8 mouse cellular contexts compared by ENCODE assay signal in genomic region chr15:99055511-99055961, GRCm38 (mm10). TPM values are rescaled to one million over a fixed set of nuclear protein-coding genes. Genes with fewer than 3 reads are reported as not detected.
DNase-seq lines count a peak whose midpoint lies in the region; ATAC-seq and TF ChIP-seq lines count a peak whose summit lies in the region.
"Had no signal": no experiment of that assay in that cellular context is flagged by ENCODE, and none has a peak within 500 bp of the region (broad histone marks: within the 10 kb centered on the region; RNA-seq: fewer than 3 reads in every experiment).

No protein-coding gene starts in this region.

- peaks cover 38% of the 10 kb centered on the region for H3K27me3 ChIP-seq in forebrain, postnatal 0 days (ENCODE audit: insufficient read depth, low read length)

- no peak overlapping the region for H3K27ac ChIP-seq in brown adipose tissue, adult 24 weeks (replicated peaks; ENCODE audit: low read depth, low read length)
- no peak overlapping the region for H3K27ac ChIP-seq in forebrain, postnatal 0 days (ENCODE audit: low read depth, low read length)

- intact Hi-C loops in left cerebral cortex, postnatal 25 days (cut with DNase I), result loop anchor here (5.0 to 10.0 kb wide), 2 partner anchors 142 to 209 kb away; no protein-coding TSS in a partner anchor

- H3K36me3 ChIP-seq in forebrain, postnatal 0 days (ENCODE audit: insufficient read depth), result no peaks in the 10 kb centered on the region

- TF ChIP-seq CTCF in forebrain, postnatal 0 days (IDR thresholded peaks at IDR 0.05; ENCODE audit: low read depth), result peak; percentile 21; the same call in 1 of the 2 replicates

- peak; percentile 55 for ATAC-seq in forebrain, postnatal 0 days
- no peak for ATAC-seq in inflammation-experienced regulatory T-cells, adult 6 months

- H3K9ac ChIP-seq in forebrain, postnatal 0 days, result peak overlapping the region; percentile 33

- H3K4me1 ChIP-seq in brown adipose tissue, adult 24 weeks (ENCODE audit: control insufficient read depth, insufficient read depth, insufficient read length, low read length), result no peaks in the 10 kb centered on the region
- H3K4me1 ChIP-seq in forebrain, postnatal 0 days (ENCODE audit: insufficient read depth), result 0 out of 2 replicates have a peak, but pooled peaks cover 4% of the 10 kb centered on the region

- H3K4me2 ChIP-seq in forebrain, postnatal 0 days (ENCODE audit: low read depth), result peak overlapping the region; percentile 69

- under 1% methylated on average over 32 of the region's 37 CpGs for WGBS in forebrain, postnatal 0 days

- peak; percentile 32 to 36 for DNase-seq in left cerebral cortex, postnatal 25 days (ENCODE audit: low spot score in 2 of 2)
- no peak for DNase-seq in left cerebral cortex, adult 9 months (ENCODE audit: low spot score in 2 of 2)
- peak; percentile 70 for DNase-seq in forebrain, postnatal 0 days
- DNase-seq in kidney, postnatal 14 days, result peak; percentile 43
- DNase-seq in naive thymus-derived CD4-positive, alpha-beta T cell, adult 2 months (ENCODE audit: low read depth), result peak; percentile 40

- no peaks in the 10 kb centered on the region for H3K9me3 ChIP-seq in forebrain, postnatal 0 days (ENCODE audit: low read length)

- peak overlapping the region; percentile 42 for H3K4me3 ChIP-seq in brown adipose tissue, adult 24 weeks (ENCODE audit: insufficient read depth, low read depth, low read length)
- peak overlapping the region; percentile 38 for H3K4me3 ChIP-seq in forebrain, postnatal 0 days (ENCODE audit: low read depth, low read length)

RNA-seq across cellular contexts. Expression of gene Prph, which starts 0.6 kb away (rescaled TPM):
- total RNA-seq in left cerebral cortex, postnatal 25 days (2021), result 1 to 10 TPM; 1.4 to 1.6 TPM
- not detected in 2 replicates for polyA plus RNA-seq in brown adipose tissue, adult 24 weeks (2012; ENCODE audit: insufficient read depth, insufficient read length, missing spikeins)
- total RNA-seq in forebrain, postnatal 0 days (2014; rRNA removed), result 1.7 and 2.3 TPM in 2 replicates
- polyA plus RNA-seq in forebrain, postnatal 0 days (2015; fragmentation: Nextera tagmentation; extraction: Ambion mirVana), result 2.3 and 2.4 TPM in 2 replicates
- polyA plus RNA-seq in inflammation-experienced regulatory T-cells, adult 6 months (2017; shearing (Covaris generic)), result not detected

RNA-seq across cellular contexts. Expression of gene Troap, which starts 18.8 kb away (rescaled TPM):
- under 1 TPM; 0.69 TPM for total RNA-seq in left cerebral cortex, postnatal 25 days (2021)
- not detected in 2 replicates for polyA plus RNA-seq in brown adipose tissue, adult 24 weeks (2012; ENCODE audit: insufficient read depth, insufficient read length, missing spikeins)
- total RNA-seq in forebrain, postnatal 0 days (2014; rRNA removed), result 1.5 and 3.9 TPM in 2 replicates
- 2.7 and 3.1 TPM in 2 replicates for polyA plus RNA-seq in forebrain, postnatal 0 days (2015; fragmentation: Nextera tagmentation; extraction: Ambion mirVana)
- polyA plus RNA-seq in inflammation-experienced regulatory T-cells, adult 6 months (2017; shearing (Covaris generic)), result 1 to 10 TPM in 2 of 3 experiments, under 1 TPM in 1; 0.92 to 9.3 (median 1.1) TPM

RNA-seq across cellular contexts. Expression of gene Tuba1c, which starts 25.8 kb away (rescaled TPM):
- 10 to 100 TPM; 71.0 to 80.5 TPM for total RNA-seq in left cerebral cortex, postnatal 25 days (2021)
- polyA plus RNA-seq in brown adipose tissue, adult 24 weeks (2012; ENCODE audit: insufficient read depth, insufficient read length, missing spikeins), result 10.3 and 28.1 TPM in 2 replicates
- total RNA-seq in forebrain, postnatal 0 days (2014; rRNA removed), result 22.1 and 24.9 TPM in 2 replicates
- polyA plus RNA-seq in forebrain, postnatal 0 days (2015; fragmentation: Nextera tagmentation; extraction: Ambion mirVana), result 16.4 and 18.8 TPM in 2 replicates
- 100 to 1,000 TPM in 1 of 3 experiments, 10 to 100 TPM in 2; 70.4 to 203 (median 83.7) TPM for polyA plus RNA-seq in inflammation-experienced regulatory T-cells, adult 6 months (2017; shearing (Covaris generic))

RNA-seq across cellular contexts. Expression of gene C1ql4, which starts 32.1 kb away (rescaled TPM):
- not detected for total RNA-seq in left cerebral cortex, postnatal 25 days (2021)
- polyA plus RNA-seq in brown adipose tissue, adult 24 weeks (2012; ENCODE audit: insufficient read depth, insufficient read length, missing spikeins), result not detected in 2 replicates
- total RNA-seq in forebrain, postnatal 0 days (2014; rRNA removed), result 0.23 and 0.48 TPM in 2 replicates
- polyA plus RNA-seq in forebrain, postnatal 0 days (2015; fragmentation: Nextera tagmentation; extraction: Ambion mirVana), result 0.40 TPM in 1 of 2 replicates, not detected in the other
- not detected for polyA plus RNA-seq in inflammation-experienced regulatory T-cells, adult 6 months (2017; shearing (Covaris generic))
- polyA plus RNA-seq: cortical plate, adult 2 months had no signal

RNA-seq across cellular contexts. Expression of gene Dnajc22, which starts 37.4 kb away (rescaled TPM):
- total RNA-seq in left cerebral cortex, postnatal 25 days (2021), result under 1 TPM in 1 of 2 experiments, not detected in 1; 0.30 TPM
- 6.8 and 9.6 TPM in 2 replicates for polyA plus RNA-seq in brown adipose tissue, adult 24 weeks (2012; ENCODE audit: insufficient read depth, insufficient read length, missing spikeins)
- total RNA-seq in forebrain, postnatal 0 days (2014; rRNA removed), result 0.38 and 0.71 TPM in 2 replicates
- 0.15 and 0.51 TPM in 2 replicates for polyA plus RNA-seq in forebrain, postnatal 0 days (2015; fragmentation: Nextera tagmentation; extraction: Ambion mirVana)
- polyA plus RNA-seq in inflammation-experienced regulatory T-cells, adult 6 months (2017; shearing (Covaris generic)), result not detected

Comparison
In these comparisons a context has a peak if more than half of its experiments do, and no peak if none do; other contexts are left out.
1. DNase-seq: peak in left cerebral cortex, postnatal 25 days (2 of 2), forebrain, postnatal 0 days (single experiment), kidney, postnatal 14 days (single experiment) and naive thymus-derived CD4-positive, alpha-beta T cell, adult 2 months (single experiment); none in left cerebral cortex, adult 9 months (0 of 2).